Mouse (Mus musculus): ENCODE results near the gene Cracr2a.

- TF ChIP-seq GATA1 (IDR thresholded peaks at IDR 0.05; ENCODE audit: low read length): no peak
- TF ChIP-seq TAL1 (IDR thresholded peaks at IDR 0.05; ENCODE audit: low read length): no peak
Measured at GRCm38 (mm10) chr6:127657152-127657551, 96.0 kb downstream of the Cracr2a start.

All from erythroblast, embryonic 14.5 days (primary cell).